Mouse (Mus musculus) MEL (cell line): ENCODE data around the gene Mpeg1. TPM values are rescaled to one million over a fixed set of nuclear protein-coding genes. Genes with fewer than 3 reads are reported as not detected.

Source experiments
- DNase-seq: peaks from one replicate; pipeline ENCODE4 v3.0.0; 2011; ENCODE audit warnings: low read depth, low spot score
- H3K27ac ChIP-seq: 2 replicates; pipeline ENCODE4 v1.5.1; 2012; ENCODE audit warnings: low read depth, mild to moderate bottlenecking, control low read depth, low read length, moderate library complexity; ENCODE audit not compliant: control insufficient read depth
- H3K27me3 ChIP-seq, 2 experiments: fragments of 150-350 bp in 1 of 2; sonication (generic) in 1 of 2; 2 replicates each; pipeline ENCODE4 v1.6.1; 2012; ENCODE audit warnings: low read length in 2 of 2, mild to moderate bottlenecking in 2 of 2, improper control_type of control experiment in 1 of 2, moderate library complexity in 1 of 2; ENCODE audit not compliant: insufficient read depth in 2 of 2, control insufficient read depth in 1 of 2
- H3K36me3 ChIP-seq, 2 experiments: 2 replicates each; pipeline ENCODE4 v1.6.1; 2012 to 2014; ENCODE audit warnings: low read length in 2 of 2, improper control_type of control experiment in 1 of 2, inconsistent platforms in 1 of 2, mild to moderate bottlenecking in 1 of 2; ENCODE audit not compliant: insufficient read depth in 2 of 2, control insufficient read depth in 1 of 2
- H3K4me1 ChIP-seq, 2 experiments: fragments of 150-350 bp in 1 of 2; sonication (generic) in 1 of 2; 2 replicates each; pipeline ENCODE4 v1.6.1; 2012; ENCODE audit warnings: low read length in 2 of 2, improper control_type of control experiment in 1 of 2, mild to moderate bottlenecking in 1 of 2; ENCODE audit not compliant: insufficient read depth in 2 of 2, control insufficient read depth in 1 of 2
- H3K4me3 ChIP-seq, 2 experiments: fragments of 150-350 bp in 1 of 2; sonication (generic) in 1 of 2; 2 replicates each; pipeline ENCODE4 v1.5.1; 2012; ENCODE audit warnings: low read depth in 2 of 2, low read length in 2 of 2, mild to moderate bottlenecking in 2 of 2, moderate library complexity in 2 of 2, control low read depth in 1 of 2, improper control_type of control experiment in 1 of 2; ENCODE audit not compliant: control insufficient read depth in 1 of 2, insufficient read depth in 1 of 2
- H3K79me2 ChIP-seq: 2 replicates; pipeline ENCODE4 v1.6.1; 2012; ENCODE audit warnings: mild to moderate bottlenecking, low read length, moderate library complexity; ENCODE audit not compliant: control insufficient read depth, poor library complexity, insufficient read depth
- H3K9ac ChIP-seq: 2 replicates; pipeline ENCODE4 v1.6.1; 2012; ENCODE audit warnings: low read depth, mild to moderate bottlenecking, control low read depth, low read length, moderate library complexity; ENCODE audit not compliant: control insufficient read depth, poor library complexity, severe bottlenecking
- H3K9me3 ChIP-seq: fragments of 150-350 bp; sonication (generic); replicated peaks from 2 replicates; pipeline ENCODE4 v1.6.1; 2012; ENCODE audit warnings: mild to moderate bottlenecking, low read length, improper control_type of control experiment, moderate library complexity; ENCODE audit not compliant: insufficient read depth
- CHD1 ChIP-seq: IDR thresholded peaks from 2 replicates; pipeline ENCODE4 v1.6.1; 2012; ENCODE audit warnings: low read depth, mild to moderate bottlenecking, inconsistent platforms, low read length, improper control_type of control experiment
- CTCF ChIP-seq, 3 experiments: IDR thresholded peaks in 2 of 3; conservative IDR thresholded peaks in 1 of 3; 2 replicates each; pipeline ENCODE4 v1.5.1; 2011 to 2012; ENCODE audit warnings: low read length in 3 of 3, low read depth in 2 of 3, mild to moderate bottlenecking in 2 of 3, improper control_type of control experiment in 1 of 3, inconsistent platforms in 1 of 3, mixed read lengths in 1 of 3, moderate library complexity in 1 of 3; ENCODE audit not compliant: control insufficient read depth in 1 of 3, insufficient read depth in 1 of 3, poor library complexity in 1 of 3, severe bottlenecking in 1 of 3
- E2F4 ChIP-seq: IDR thresholded peaks from 2 replicates; pipeline ENCODE4 v1.6.1; 2011; ENCODE audit warnings: low read depth, low read length, improper control_type of control experiment, borderline replicate concordance
- ELF1 ChIP-seq: IDR thresholded peaks from 2 replicates; pipeline ENCODE4 v1.6.1; 2014; ENCODE audit warnings: low read depth, mild to moderate bottlenecking, inconsistent platforms, low read length, improper control_type of control experiment, moderate library complexity
- EP300 ChIP-seq, 2 experiments: IDR thresholded peaks; 2 replicates each; pipeline ENCODE4 v1.6.1; 2011; ENCODE audit warnings: improper control_type of control experiment in 2 of 2, low read length in 2 of 2, low read depth in 1 of 2, mild to moderate bottlenecking in 1 of 2
- GABPA ChIP-seq: IDR thresholded peaks from 2 replicates; pipeline ENCODE4 v1.6.1; 2012; ENCODE audit warnings: low read depth, mild to moderate bottlenecking, inconsistent platforms, low read length, improper control_type of control experiment, moderate library complexity
- GATA1 ChIP-seq: IDR thresholded peaks from 2 replicates; pipeline ENCODE4 v1.6.1; 2011; ENCODE audit warnings: low read depth, low read length, improper control_type of control experiment
- KAT2A ChIP-seq: conservative IDR thresholded peaks from 2 replicates; pipeline ENCODE4 v1.6.1; 2012; ENCODE audit warnings: low read depth, low read length, improper control_type of control experiment, inconsistent platforms
- MAFK ChIP-seq: IDR thresholded peaks from 2 replicates; pipeline ENCODE4 v1.6.1; 2011; ENCODE audit warnings: low read depth, mild to moderate bottlenecking, low read length, improper control_type of control experiment, borderline replicate concordance
- MAX ChIP-seq: IDR thresholded peaks from 2 replicates; pipeline ENCODE4 v1.6.1; 2011; ENCODE audit warnings: low read length, improper control_type of control experiment
- MAZ ChIP-seq: IDR thresholded peaks from 2 replicates; pipeline ENCODE4 v1.6.1; 2012; ENCODE audit warnings: low read depth, mild to moderate bottlenecking, inconsistent platforms, low read length, improper control_type of control experiment
- MEF2A ChIP-seq: IDR thresholded peaks from 2 replicates; pipeline ENCODE4 v1.6.1; 2014; ENCODE audit warnings: low read depth, mild to moderate bottlenecking, inconsistent platforms, low read length, improper control_type of control experiment; ENCODE audit not compliant: poor library complexity, insufficient replicate concordance, severe bottlenecking; ENCODE audit errors: extremely low read depth
- NELFE ChIP-seq: IDR thresholded peaks from 2 replicates; pipeline ENCODE4 v1.6.1; 2011; ENCODE audit warnings: low read depth, low read length, improper control_type of control experiment
- POLR2A ChIP-seq, 2 experiments: IDR thresholded peaks; 2 replicates each; pipeline ENCODE4 v1.6.1; 2011 to 2012; ENCODE audit warnings: low read length in 2 of 2, mild to moderate bottlenecking in 2 of 2, control low read depth in 1 of 2, improper control_type of control experiment in 1 of 2, low read depth in 1 of 2, moderate library complexity in 1 of 2; ENCODE audit not compliant: control insufficient read depth in 1 of 2, insufficient read depth in 1 of 2, poor library complexity in 1 of 2
- POLR2AphosphoS5 ChIP-seq: IDR thresholded peaks from 2 replicates; pipeline ENCODE4 v1.6.1; 2012; ENCODE audit warnings: low read depth, borderline replicate concordance, mild to moderate bottlenecking, inconsistent platforms, low read length, moderate library complexity, mixed read lengths
- RAD21 ChIP-seq: IDR thresholded peaks from 2 replicates; pipeline ENCODE4 v1.6.1; 2011; ENCODE audit warnings: mild to moderate bottlenecking, low read depth, low read length, improper control_type of control experiment
- SMC3 ChIP-seq: IDR thresholded peaks from 2 replicates; pipeline ENCODE4 v1.6.1; 2011; ENCODE audit warnings: low read depth, low read length, improper control_type of control experiment
- TBP ChIP-seq: IDR thresholded peaks from 2 replicates; pipeline ENCODE4 v1.8.0; 2011; ENCODE audit warnings: low read depth, low read length, improper control_type of control experiment
- TCF12 ChIP-seq: IDR thresholded peaks from 2 replicates; pipeline ENCODE4 v1.6.1; 2014; ENCODE audit warnings: low read depth, mild to moderate bottlenecking, inconsistent platforms, low read length, improper control_type of control experiment, moderate library complexity
- UBTF ChIP-seq: IDR thresholded peaks from 2 replicates; pipeline ENCODE4 v1.6.1; 2012; ENCODE audit warnings: low read depth, mild to moderate bottlenecking, inconsistent platforms, low read length, improper control_type of control experiment, moderate library complexity, borderline replicate concordance; ENCODE audit not compliant: insufficient read depth
- USF2 ChIP-seq, 2 experiments: IDR thresholded peaks; 2 replicates each; pipeline ENCODE4 v1.6.1; 2011 to 2012; ENCODE audit warnings: improper control_type of control experiment in 2 of 2, low read length in 2 of 2, borderline replicate concordance in 1 of 2, inconsistent platforms in 1 of 2, low read depth in 1 of 2, mild to moderate bottlenecking in 1 of 2; ENCODE audit not compliant: insufficient read depth in 1 of 2
- ZC3H11A ChIP-seq: IDR thresholded peaks from 2 replicates; pipeline ENCODE4 v1.6.1; 2012; ENCODE audit warnings: low read depth, mild to moderate bottlenecking, inconsistent platforms, low read length, improper control_type of control experiment
- ZNF384 ChIP-seq: IDR thresholded peaks from 2 replicates; pipeline ENCODE4 v1.6.1; 2012; ENCODE audit warnings: low read depth, mild to moderate bottlenecking, inconsistent platforms, low read length, improper control_type of control experiment
- polyA plus RNA-seq, 2 experiments: library from polyadenylated mRNA; stranded (reverse) in 1 of 2; unstranded in 1 of 2; fragments of >175 nt in 1 of 2; fragments of >200 nt in 1 of 2; gene quantifications; 2 replicates each; pipeline versions ENCODE4 v1.2.1 to v1.2.4; 2012; ENCODE audit warnings: low replicate concordance in 2 of 2, low read depth in 1 of 2; ENCODE audit not compliant: insufficient read length in 2 of 2, insufficient read depth in 1 of 2, missing spikeins in 1 of 2
- total RNA-seq: library from RNA; depleted of rRNA; stranded (reverse); fragments of 300-350 nt; gene quantifications from 2 replicates; pipeline ENCODE4 v1.2.3, GENCODE M21; 2012

Gene Mpeg1
- total and polyA plus RNA-seq, 3 experiments = 0.07 TPM; not detected in 2

- Histone ChIP-seq H3K36me3 (no peaks in the 10 kb centered on the region), H3K27me3 (peaks cover 0 to 2% of the 10 kb centered on the region in 2 experiments; a peak in 1 of 4 replicates), H3K4me3 (no peak overlapping the region), H3K9ac (no peak overlapping the region), H3K4me1 (no peaks in the 10 kb centered on the region), H3K9me3 (no peaks in the 10 kb centered on the region), H3K79me2 (no peaks in the 10 kb centered on the region), H3K27ac (no peak overlapping the region)
- no peak for DNase-seq
- no peak for TF ChIP-seq RAD21
- TF ChIP-seq USF2 (IDR thresholded peaks at IDR 0.05; ENCODE audit: borderline replicate concordance in 1 of 2, insufficient read depth in 1 of 2, low read depth in 1 of 2, low read length in 2 of 2) = no peak
- no peak for TF ChIP-seq ELF1
- TF ChIP-seq MAFK = no peak
- no peak for TF ChIP-seq EP300 (IDR thresholded peaks at IDR 0.05; ENCODE audit: low read depth in 1 of 2, low read length in 2 of 2)
- TF ChIP-seq E2F4 = no peak
- no peak for TF ChIP-seq CTCF (IDR thresholded peaks at IDR 0.05 in 2 of 3, conservative IDR thresholded peaks at IDR 0.05 in 1 of 3; ENCODE audit: control insufficient read depth in 1 of 3, insufficient read depth in 1 of 3, low read depth in 2 of 3, low read length in 3 of 3, poor library complexity in 1 of 3, severe bottlenecking in 1 of 3)
- no peak for TF ChIP-seq UBTF
- TF ChIP-seq MEF2A = no peak
- TF ChIP-seq KAT2A = no peak
- TF ChIP-seq TBP = no peak
- no peak for TF ChIP-seq MAZ
Measured at GRCm38 (mm10) chr19:12435750-12436524, 24.6 kb upstream of the Mpeg1 start.

GRCm38 (mm10) chr19:12439581-12439980, 21.0 kb upstream of the Mpeg1 start:
- no peaks in the 10 kb centered on the region for H3K36me3 ChIP-seq
- H3K9me3 ChIP-seq = no peaks in the 10 kb centered on the region
- no peaks in the 10 kb centered on the region for H3K79me2 ChIP-seq
- peaks cover 2 to 3% of the 10 kb centered on the region in 2 experiments; a peak in 2 of 4 replicates for H3K27me3 ChIP-seq
- H3K9ac ChIP-seq = no peak overlapping the region
- H3K4me3 ChIP-seq = no peak overlapping the region
- TF ChIP-seq POLR2A (IDR thresholded peaks at IDR 0.05; ENCODE audit: control insufficient read depth in 1 of 2, insufficient read depth in 1 of 2, low read depth in 1 of 2, low read length in 2 of 2, poor library complexity in 1 of 2) = no peak
- no peak for TF ChIP-seq ZNF384
- TF ChIP-seq MAFK = no peak
- no peak for TF ChIP-seq NELFE
- TF ChIP-seq TBP = no peak
- no peak for TF ChIP-seq MAX
- no peak for TF ChIP-seq GABPA
- no peak for TF ChIP-seq E2F4
- no peak for TF ChIP-seq MAZ
- no peak for TF ChIP-seq SMC3
- TF ChIP-seq UBTF = no peak
- TF ChIP-seq TCF12 = no peak
- TF ChIP-seq CHD1 = no peak
- TF ChIP-seq ELF1 = no peak
- TF ChIP-seq ZC3H11A = no peak
- no peak for TF ChIP-seq RAD21
- TF ChIP-seq GATA1 = no peak
- no peak for TF ChIP-seq KAT2A
- no peak for TF ChIP-seq POLR2AphosphoS5
- no peak for TF ChIP-seq EP300 (IDR thresholded peaks at IDR 0.05; ENCODE audit: low read depth in 1 of 2, low read length in 2 of 2)
- TF ChIP-seq, all 39 proteins: peak for 0
- DNase-seq = no peak
- Histone ChIP-seq H3K27ac (no peak overlapping the region), H3K4me1 (no peaks in the 10 kb centered on the region)
